Mouse (Mus musculus) ES-E14 (cell line): Measurements from ENCODE around the gene Nol4l. TPM values are rescaled to one million over a fixed set of nuclear protein-coding genes. Genes with fewer than 3 reads are reported as not detected.

Source experiments
- DNase-seq: peaks from one replicate; pipeline ENCODE4 v3.0.0-alpha.2; 2013; ENCODE audit warnings: low read depth, low spot score
- H3K27ac ChIP-seq: 2 replicates; pipeline ENCODE4 v1.5.1; 2012; ENCODE audit warnings: low read depth, mild to moderate bottlenecking, low read length, moderate library complexity, mixed read lengths; ENCODE audit not compliant: poor library complexity, insufficient read depth, severe bottlenecking
- H3K36me3 ChIP-seq: 2 replicates; pipeline ENCODE4 v1.6.1; 2012; ENCODE audit warnings: mild to moderate bottlenecking, low read length, moderate library complexity, mixed read lengths; ENCODE audit not compliant: control insufficient read depth, poor library complexity, insufficient read depth, severe bottlenecking
- H3K4me1 ChIP-seq, 2 experiments: fragments of 150-350 bp in 1 of 2; sonication (generic) in 1 of 2; 2 replicates each; pipeline ENCODE4 v1.6.1; 2012; ENCODE audit warnings: low read length in 2 of 2, mild to moderate bottlenecking in 1 of 2, mixed read lengths in 1 of 2; ENCODE audit not compliant: control insufficient read depth in 2 of 2, insufficient read depth in 2 of 2, poor library complexity in 1 of 2
- H3K4me3 ChIP-seq, 2 experiments: fragments of 150-350 bp in 1 of 2; sonication (generic) in 1 of 2; 2 replicates each; pipeline ENCODE4 v1.5.1; 2012; ENCODE audit warnings: low read length in 2 of 2, low read depth in 1 of 2, mild to moderate bottlenecking in 1 of 2, mixed read lengths in 1 of 2; ENCODE audit not compliant: insufficient read depth in 1 of 2, poor library complexity in 1 of 2, severe bottlenecking in 1 of 2
- H3K9ac ChIP-seq: 2 replicates; pipeline ENCODE4 v1.6.1; 2012; ENCODE audit warnings: low read depth, mild to moderate bottlenecking, low read length, mixed read lengths; ENCODE audit not compliant: poor library complexity, insufficient read depth, severe bottlenecking
- H3K9me3 ChIP-seq: fragments of 150-350 bp; sonication (generic); 2 replicates; pipeline ENCODE4 v1.6.1; 2012; ENCODE audit warnings: low read depth, mild to moderate bottlenecking, low read length; ENCODE audit not compliant: control insufficient read depth, insufficient read depth
- CHD2 ChIP-seq: IDR thresholded peaks from 2 replicates; pipeline ENCODE4 v1.6.1; 2014; ENCODE audit warnings: mild to moderate bottlenecking, low read depth, low read length, inconsistent platforms
- HCFC1 ChIP-seq: IDR thresholded peaks from 2 replicates; pipeline ENCODE4 v1.6.1; 2012; ENCODE audit warnings: low read length, inconsistent platforms, borderline replicate concordance; ENCODE audit not compliant: insufficient read depth
- MAFK ChIP-seq: IDR thresholded peaks from 2 replicates; pipeline ENCODE4 v1.6.1; 2014; ENCODE audit warnings: mild to moderate bottlenecking, low read depth, low read length, inconsistent platforms; ENCODE audit not compliant: insufficient read depth
- ZC3H11A ChIP-seq: IDR thresholded peaks from 2 replicates; pipeline ENCODE4 v1.6.1; 2012; ENCODE audit warnings: low read depth, mild to moderate bottlenecking, inconsistent platforms, low read length, borderline replicate concordance
- ZNF384 ChIP-seq: IDR thresholded peaks from 2 replicates; pipeline ENCODE4 v1.6.1; 2012; ENCODE audit warnings: low read depth, low read length, inconsistent platforms
- in situ Hi-C, 2 experiments: fragments of 600-800 bp; cut with MboI; formaldehyde crosslinking; loops; one replicate each; pipeline ENCODE4 v1.15.1; 2025; ENCODE audit warnings: low sequenced_read_pairs in 2 of 2, inconsistent platforms in 1 of 2; ENCODE audit not compliant: unreplicated experiment in 2 of 2
- total RNA-seq: library from RNA; depleted of rRNA; stranded (reverse); fragments of 300-350 nt; gene quantifications from 2 replicates; pipeline ENCODE4 v1.2.3, GENCODE M21; 2012

Nol4l gene
- total RNA-seq, 1 experiment = 3.8 TPM

- no peak overlapping the region for H3K27ac ChIP-seq
- DNase-seq = no peak
- no peaks in the 10 kb centered on the region for H3K9me3 ChIP-seq
- H3K4me1 ChIP-seq = peaks cover 0 to 17% of the 10 kb centered on the region in 2 experiments; a peak in 3 of 4 replicates
- H3K36me3 ChIP-seq = no peaks in the 10 kb centered on the region
- TF ChIP-seq ZNF384 = peak; percentile 23; the same call in 1 of the 2 replicates
- TF ChIP-seq HCFC1 = no peak
- no peak overlapping the region for H3K9ac ChIP-seq
- H3K4me3 ChIP-seq = no peak overlapping the region
- in situ Hi-C loops = no loop called here
Observed at GRCm38 (mm10) chr2:153434880-153435831, 94.6 kb downstream of the Nol4l start.

DNA sequence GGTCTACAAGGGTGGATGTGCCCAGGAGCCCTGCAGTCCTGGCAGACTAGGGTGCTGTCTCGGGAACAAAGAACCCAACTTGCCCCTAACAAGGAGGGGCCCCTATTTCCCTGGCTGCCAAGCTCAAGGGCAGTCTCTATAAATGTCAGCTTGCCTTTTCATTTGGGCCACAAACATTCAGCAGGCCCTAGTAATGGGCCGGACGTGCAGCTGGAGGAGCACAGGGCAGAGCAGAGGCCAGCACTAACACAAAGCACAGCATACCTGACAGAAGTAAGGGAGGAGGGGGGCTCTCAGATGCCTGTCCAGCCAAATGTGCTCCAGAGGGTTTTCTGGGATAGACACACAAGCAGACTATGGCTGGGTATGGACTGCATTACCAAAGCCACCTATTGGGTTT, 95.9 kb downstream of the Nol4l start:
- in situ Hi-C loops = no loop called here
- Histone ChIP-seq H3K27ac (no peak overlapping the region), H3K9ac (no peak overlapping the region), H3K4me1 (peaks cover 0 to 17% of the 10 kb centered on the region in 2 experiments; a peak in 3 of 4 replicates), H3K9me3 (no peaks in the 10 kb centered on the region), H3K36me3 (no peaks in the 10 kb centered on the region), H3K4me3 (no peak overlapping the region)
- no peak for DNase-seq
- TF ChIP-seq ZC3H11A (no peak), HCFC1 (no peak), ZNF384 (no peak), CHD2 (no peak), MAFK (no peak)

DNA sequence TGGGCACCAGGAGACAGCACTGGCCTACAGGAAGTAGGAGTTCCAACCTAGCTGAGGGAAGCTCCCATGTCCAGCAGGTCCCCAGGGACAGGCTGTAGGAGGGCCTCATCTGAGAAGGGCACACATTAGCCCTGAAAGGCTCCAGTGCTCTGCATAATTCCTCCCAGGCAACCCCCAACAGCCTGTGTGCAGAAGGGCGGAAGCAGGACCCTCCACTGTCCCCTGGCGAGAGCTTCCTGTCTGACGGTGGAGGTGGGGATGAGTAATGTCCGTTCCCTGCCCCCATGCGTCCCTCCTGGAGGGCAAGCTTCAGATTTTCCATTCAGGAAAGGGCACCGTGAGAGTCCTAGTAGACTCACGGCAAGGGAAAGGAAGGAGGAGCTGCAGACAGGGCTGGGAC, 97.3 kb downstream of the Nol4l start:
- Histone ChIP-seq H3K9me3 (no peaks in the 10 kb centered on the region), H3K4me1 (peaks cover 0 to 17% of the 10 kb centered on the region in 2 experiments; a peak in 3 of 4 replicates), H3K27ac (no peak overlapping the region), H3K4me3 (no peak overlapping the region), H3K9ac (no peak overlapping the region), H3K36me3 (no peaks in the 10 kb centered on the region)
- in situ Hi-C loops = no loop called here
- no peak for DNase-seq
- TF ChIP-seq ZNF384 (no peak), HCFC1 (no peak)

- TF ChIP-seq MAFK = no peak
- no peak for TF ChIP-seq ZC3H11A
- no peak for TF ChIP-seq ZNF384
- no peak for TF ChIP-seq HCFC1
- no peak for TF ChIP-seq CHD2
- DNase-seq = no peak
- no peaks in the 10 kb centered on the region for H3K9me3 ChIP-seq
- no peak overlapping the region for H3K9ac ChIP-seq
- H3K4me3 ChIP-seq = no peak overlapping the region
- in situ Hi-C loops = no loop called here
- peaks cover 0 to 11% of the 10 kb centered on the region in 2 experiments; a peak in 3 of 4 replicates for H3K4me1 ChIP-seq
- H3K36me3 ChIP-seq = no peaks in the 10 kb centered on the region
- no peak overlapping the region for H3K27ac ChIP-seq
Observed at GRCm38 (mm10) chr2:153430571-153430970, 99.2 kb downstream of the Nol4l start.
